Mouse (Mus musculus) layer of hippocampus, adult 11-12 months (tissue): Measurements from ENCODE around the gene Ccdc58.
"Not testable (repeated sequence)": the region's sequence is repeated elsewhere in the genome, so short reads cannot be mapped to it uniquely, and the experiment has no call there.

Experiments
- DNase-seq: peaks from one replicate; pipeline ENCODE4 v3.0.0; 2022; ENCODE audit warnings: low spot score

The Ccdc58 gene

DNA sequence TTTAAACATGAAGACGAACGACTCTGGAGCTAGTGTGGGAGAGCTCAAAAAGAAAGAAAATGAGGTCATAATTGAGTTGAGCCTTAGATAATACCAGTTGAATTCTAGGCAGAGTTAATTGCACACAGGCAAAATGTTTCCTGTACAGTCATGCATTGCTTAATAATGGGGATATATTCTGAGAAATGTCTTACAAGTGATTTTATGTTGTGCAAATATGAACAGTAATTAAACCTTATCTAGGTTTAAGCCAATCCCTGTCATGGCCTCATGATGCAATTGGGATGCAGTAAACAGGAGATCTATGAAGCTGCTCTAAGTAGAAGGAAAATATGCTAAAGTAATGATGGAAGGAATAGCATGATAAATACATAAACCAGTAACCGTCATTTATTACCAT lies 3.3 kb downstream of the Ccdc58 start:
- DNase-seq = no peak

DNA sequence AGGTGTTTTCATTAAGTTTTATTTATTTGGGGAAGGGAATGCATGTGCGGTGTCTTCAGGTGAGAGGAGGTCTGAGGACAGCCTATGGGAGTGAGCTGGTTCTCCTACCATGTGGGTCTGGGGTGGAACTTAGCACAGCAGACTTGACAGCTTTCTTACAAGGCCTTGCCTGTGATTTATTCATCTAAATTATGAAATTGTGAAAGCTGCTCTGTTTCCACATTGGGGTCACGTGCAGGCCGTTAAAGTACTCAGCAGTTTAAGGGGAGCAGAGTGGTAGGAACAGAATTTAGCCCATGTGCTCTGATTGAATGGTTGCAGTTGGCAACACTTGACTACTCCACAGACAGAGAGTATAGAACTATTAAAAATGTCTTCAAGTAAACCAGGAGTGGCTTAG lies 8.4 kb downstream of the Ccdc58 start:
- no peak for DNase-seq

DNA sequence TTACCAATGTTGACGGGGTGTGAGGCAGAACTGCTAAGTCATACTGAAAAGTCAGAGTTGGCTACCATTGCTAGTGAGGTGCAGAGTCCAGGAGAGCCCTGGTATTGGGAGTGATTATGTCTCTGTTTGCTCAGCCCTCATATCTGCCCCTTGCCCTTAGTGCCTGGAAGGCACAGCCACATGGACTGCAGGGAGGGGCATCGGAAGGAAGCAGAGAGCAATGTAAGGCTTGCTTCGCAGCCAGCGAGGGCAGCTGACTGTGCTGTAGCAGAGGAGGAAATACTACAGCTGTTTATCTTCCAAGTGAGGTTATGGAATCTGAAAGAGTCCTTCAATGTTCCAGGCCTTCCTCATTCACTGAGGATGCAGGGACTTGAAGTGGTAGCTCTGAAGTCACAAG lies 16.4 kb downstream of the Ccdc58 start:
- DNase-seq = no peak

DNA sequence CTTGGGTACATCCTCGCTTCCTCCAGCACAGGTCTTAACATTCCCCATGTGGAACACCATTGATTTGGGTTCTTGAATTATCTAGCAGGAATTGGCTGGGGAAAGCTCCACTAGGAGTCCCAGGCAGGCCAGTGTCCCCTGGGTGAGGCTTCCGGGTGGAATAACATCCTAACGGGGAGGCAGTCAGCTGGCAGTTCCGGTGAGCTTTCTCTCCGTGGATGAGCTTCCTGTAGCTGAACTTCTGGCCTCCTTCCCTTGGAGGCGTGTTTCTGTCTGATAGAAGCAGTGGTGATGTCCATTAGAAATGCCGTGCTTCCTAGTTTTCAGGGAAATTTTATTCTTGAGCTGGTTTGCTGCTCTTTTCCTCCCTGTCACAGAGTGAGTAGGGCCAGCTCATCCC lies 17.6 kb downstream of the Ccdc58 start:
- no peak for DNase-seq

DNA sequence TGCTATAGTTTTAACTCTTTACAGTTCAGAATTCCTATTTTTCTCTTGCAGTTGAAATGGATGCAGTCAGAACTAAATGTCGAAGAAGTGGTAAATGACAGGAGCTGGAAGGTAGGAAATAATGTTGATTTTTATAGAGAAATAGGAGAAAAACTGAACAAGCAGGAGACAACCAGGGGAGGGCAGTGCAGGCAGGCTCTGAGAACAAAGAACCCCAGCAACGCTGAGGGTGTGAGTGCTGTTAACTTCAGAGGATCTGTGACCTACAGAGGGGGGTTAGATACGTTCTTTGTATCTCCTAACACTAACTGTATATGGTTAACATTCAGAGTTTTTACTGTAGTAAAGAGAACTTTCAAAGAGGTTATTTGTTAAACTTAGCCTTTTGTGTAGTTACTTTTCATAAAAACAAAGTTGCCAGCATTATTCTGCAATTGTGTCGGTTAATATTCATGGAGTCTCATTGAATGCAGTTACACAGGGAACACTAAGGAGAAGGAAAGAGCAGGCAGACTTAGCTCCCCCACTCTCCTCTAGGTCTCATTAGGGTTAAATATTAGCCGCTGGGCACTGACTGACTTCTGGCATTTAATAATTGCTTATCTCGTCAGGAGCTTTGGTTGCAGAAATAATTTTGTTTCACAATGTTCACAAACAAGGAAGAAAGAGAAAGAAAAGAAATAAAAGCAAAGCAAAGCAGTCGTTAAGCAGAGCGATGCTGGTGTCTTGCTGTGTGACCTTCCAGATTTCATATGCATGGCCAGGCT lies 18.5 kb downstream of the Ccdc58 start:
- DNase-seq = no peak

DNA sequence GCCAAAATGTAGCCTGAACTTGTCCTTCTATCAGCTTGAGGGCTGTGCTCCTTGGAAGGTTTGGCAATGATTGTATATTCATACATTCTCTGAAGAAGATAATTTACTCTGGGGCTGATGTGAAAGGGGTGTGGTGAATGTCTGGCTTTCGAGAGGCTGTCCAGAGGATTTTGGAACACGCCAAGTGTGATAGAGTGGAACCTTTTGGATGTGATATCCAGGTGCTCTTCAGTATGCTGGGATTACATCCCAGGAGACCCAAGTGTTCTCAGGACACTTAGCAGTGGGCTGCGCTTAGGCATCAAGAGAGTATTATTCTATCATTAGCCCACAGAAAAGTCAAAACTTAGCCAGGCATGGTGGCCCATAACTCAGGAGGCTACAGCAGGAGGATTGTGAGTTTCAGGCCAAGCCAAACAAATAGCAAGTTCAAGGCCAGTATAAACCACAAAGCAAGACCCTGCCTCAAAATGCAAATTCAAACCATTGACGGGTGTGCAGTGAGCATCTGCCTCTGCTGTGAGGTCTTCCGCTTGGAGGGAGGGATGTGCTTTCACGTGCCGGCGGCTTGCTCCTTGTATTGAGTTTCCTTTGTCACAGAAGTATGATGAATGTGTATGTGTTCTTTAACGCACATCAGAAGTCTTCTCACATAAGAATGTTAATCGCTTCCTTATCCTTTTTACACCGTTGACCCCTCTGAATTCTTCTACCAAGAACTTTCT lies 19.5 kb downstream of the Ccdc58 start:
- DNase-seq = no peak

DNA sequence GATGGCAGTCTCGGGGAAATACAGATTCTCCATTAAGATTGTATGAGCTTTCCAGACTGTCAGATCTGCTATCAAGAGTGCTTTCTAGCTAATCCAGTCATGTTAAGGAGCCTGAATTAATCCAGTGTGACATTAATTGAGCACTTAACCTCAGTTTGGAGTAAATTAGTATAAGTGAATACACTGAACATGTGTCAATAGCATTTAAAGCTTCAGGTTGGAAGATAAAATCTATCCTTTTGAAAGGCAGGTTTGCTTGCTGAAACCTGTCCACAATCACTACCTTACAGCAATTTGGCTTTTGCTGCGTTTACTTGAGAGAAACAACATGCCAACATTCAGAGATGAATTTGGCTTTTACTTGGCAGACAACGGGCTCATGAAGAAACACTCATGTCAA lies 22.6 kb downstream of the Ccdc58 start:
- no peak for DNase-seq

DNA sequence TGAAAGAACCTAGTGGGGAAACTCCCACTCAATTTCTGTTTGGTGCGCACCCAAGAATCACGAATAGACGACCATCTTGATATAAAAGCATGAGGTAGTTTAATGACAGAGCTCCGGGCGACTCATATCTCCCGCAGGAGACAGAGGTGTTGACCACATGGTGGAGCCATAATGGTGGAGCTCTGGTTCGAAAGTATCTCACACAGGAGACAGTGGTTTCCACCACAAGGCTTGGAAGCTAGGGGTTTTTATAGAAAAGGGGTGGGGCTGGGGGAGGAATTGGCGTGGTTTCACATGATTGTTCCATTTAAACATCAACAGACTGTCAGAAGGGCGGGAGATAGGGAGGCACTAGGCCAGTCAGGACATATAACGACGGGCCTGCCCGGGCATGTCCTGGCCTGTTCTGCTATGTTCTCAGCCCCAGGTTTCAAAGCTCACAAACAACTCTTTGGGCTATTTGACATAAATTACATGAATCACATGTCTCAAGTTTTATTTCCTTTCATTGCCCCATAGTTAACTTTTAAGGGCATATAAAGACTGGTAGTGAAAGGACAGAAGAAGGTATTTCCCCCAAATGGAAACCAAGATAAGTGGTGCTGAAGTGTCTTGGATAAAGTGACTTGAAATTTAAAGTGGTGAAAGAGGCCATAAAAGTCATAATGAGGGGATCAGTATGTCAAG lies 26.5 kb downstream of the Ccdc58 start:
- not testable (repeated sequence) for DNase-seq

DNA sequence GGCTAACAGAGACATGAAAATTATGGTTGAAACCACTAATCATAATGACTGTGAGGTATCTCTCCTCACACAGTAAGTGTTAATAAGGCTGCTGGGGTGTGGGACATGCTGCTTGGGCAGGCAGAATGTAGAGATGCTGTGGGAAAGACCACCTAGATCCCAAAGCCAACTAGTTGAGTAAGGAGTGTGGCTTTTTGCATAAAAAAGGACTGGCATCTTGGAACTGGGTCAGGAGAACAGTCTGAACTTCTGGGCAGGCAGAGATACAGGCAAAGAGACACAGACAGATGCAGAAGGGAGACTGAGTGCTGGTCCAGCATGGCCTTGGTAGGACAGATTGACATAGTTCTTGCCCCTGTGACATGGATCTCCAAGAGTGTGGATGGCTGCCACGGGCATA lies 30.0 kb downstream of the Ccdc58 start:
- no peak for DNase-seq

DNA sequence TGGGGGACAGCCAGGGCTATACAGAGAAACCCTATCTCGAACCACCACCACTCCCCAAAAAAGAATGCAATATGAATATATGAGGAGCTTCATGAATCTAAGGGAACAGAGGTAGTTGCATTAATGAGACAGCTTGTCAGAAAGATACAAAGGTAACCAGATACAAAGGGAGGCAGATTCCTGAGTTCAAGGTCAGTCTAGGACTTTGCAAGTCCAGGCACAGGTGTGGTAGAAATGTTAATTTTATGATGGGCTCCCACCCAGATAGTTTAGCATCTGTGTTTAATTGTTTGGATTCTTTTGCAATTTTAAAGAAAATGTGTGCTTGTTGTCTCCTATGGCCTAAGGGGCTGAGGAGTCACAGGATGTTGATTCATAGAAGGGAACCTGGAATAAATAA lies 30.7 kb downstream of the Ccdc58 start:
- no peak for DNase-seq

DNA sequence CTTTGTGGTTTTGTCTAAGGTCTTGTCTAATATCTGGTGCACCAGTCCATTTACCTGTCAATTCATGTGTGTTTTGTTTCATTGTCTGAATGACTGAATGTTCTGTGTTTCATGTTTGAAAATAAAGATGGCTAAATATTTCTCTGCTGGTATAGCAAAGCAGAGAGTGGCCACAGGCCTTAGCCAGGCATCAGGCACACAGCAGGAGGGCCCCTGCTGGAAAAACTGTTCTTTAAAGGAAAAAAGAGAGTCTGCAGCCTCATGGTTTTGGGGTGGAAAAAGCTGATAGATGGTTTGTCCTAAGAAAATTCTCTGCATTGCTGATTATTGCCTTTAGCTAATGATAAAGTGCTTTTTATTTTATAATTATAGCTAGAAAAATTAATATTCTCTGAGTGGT lies 40.0 kb downstream of the Ccdc58 start:
- not testable (repeated sequence) for DNase-seq

DNA sequence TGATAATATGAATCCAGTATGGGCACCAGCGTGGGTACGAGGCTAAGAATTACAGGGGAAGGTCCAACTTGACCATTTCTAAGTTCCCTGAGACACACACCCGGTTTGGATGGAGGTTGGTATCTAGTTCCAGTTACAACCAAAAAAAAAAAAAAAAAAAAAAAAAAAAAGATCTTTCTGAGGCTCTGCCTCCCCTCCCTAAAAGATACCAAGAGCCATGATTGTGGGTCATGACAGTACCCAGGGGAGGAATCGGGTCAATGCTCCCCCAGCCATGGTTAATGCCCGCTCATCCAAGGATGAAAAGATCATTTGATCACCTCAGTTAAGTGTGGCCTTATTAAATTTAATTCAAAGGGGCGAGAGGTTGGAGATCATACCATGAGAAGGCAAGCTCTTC lies 44.3 kb downstream of the Ccdc58 start:
- DNase-seq = not testable (repeated sequence)

DNA sequence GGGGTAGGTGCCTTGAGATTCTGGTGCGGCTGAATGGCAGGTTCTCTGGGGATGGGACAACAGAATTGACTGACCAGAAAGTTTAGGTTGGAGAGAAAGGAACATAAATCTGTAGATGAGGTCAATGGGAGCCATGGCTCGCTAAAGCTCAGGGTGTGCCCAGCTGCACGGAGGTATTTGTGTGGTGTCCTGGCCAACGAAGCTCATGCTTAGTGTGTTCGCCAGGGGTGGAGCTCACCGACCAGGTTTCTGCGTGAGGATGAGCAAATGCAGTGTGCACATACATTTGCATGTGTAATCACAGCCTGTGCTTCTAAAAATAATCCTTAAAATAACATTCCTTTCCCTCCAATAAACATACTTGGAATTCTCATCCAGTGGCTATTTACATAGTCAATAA lies 56.6 kb downstream of the Ccdc58 start:
- no peak for DNase-seq

DNA sequence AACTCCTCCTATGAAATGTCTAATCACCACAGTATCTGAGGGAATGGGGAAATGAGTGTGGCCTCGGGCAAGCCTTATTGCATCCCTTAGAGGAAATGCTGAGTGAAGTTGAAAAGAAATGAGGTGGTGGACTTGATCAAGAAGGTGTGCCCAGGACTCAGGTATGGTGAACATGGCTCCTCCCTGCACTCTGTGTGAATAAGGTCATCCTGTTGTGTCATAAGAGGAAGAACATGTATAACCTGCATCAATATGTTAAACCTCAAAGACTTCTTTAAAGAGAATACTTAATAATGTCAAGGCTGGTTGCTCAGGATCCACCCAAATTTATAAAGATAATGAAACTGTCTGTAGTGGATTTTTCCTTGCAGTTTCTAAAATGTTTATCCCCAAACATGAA lies 59.7 kb downstream of the Ccdc58 start, which contains the start of gene Csta1:
Gene Csta1 (minus strand): TSS at position 101 of the 400 bp plus-strand sequence.
- DNase-seq = no peak

DNA sequence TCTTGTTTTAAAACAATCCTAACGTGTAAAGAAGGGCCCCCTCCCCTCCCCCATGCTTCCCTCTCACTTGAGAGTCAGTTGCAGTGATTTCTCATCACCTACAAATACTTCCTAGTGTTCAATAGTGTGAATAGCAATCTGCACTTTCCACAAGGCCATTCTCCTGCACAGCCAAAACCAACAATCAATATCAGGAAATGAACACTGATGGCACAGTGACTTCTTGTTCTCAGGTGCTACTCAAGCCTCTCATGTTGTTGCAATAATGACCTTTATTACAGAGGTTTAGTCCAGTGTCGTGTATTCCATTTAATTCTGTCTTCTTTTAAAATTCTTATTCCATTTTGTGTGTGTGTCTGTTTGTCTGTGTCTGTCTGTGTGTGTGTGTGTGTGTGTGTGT lies 66.7 kb downstream of the Ccdc58 start:
- DNase-seq = no peak
